Mouse (Mus musculus): ENCODE measurements around the gene Golph3. TPM values are rescaled to one million over a fixed set of nuclear protein-coding genes. Genes with fewer than 3 reads are reported as not detected.

Golph3 gene
- total and polyA plus RNA-seq, 3 experiments, result 81.1 to 149 (median 99.2) TPM

DNA sequence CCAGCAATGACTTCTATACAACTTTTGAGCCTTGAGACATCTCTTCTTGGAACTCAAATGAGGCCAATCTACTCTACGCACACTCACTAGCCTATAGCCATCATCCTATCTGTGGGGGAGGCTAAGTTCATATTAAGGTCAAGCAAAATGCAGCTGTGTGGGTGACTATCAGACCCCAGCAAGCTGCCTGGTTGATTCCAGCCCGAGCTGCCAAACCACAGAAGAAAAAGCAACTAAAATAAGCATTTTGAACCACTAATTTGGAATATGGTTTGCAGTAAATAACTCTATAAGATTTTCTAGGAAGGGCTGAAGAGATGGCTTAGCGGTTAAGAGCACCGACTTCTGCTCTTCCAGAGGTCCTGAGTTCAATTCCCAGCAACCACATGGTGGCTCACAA, 10.6 kb upstream of the Golph3 start (continued):
- TF ChIP-seq RCOR1 (IDR thresholded peaks at IDR 0.05; ENCODE audit: low read depth, low read length) (peak; percentile 95), JUND (IDR thresholded peaks at IDR 0.05; ENCODE audit: low read depth, low read length) (peak; percentile 65; the same call in 1 of the 2 replicates), NRF1 (IDR thresholded peaks at IDR 0.05; ENCODE audit: insufficient read depth, low read depth, low read length, poor library complexity, severe bottlenecking) (no peak), USF1 (IDR thresholded peaks at IDR 0.05; ENCODE audit: low read depth, low read length) (no peak), MYC (IDR thresholded peaks at IDR 0.05; ENCODE audit: low read depth, low read length) (peak; percentile 59; the same call in 1 of the 2 replicates)

DNA sequence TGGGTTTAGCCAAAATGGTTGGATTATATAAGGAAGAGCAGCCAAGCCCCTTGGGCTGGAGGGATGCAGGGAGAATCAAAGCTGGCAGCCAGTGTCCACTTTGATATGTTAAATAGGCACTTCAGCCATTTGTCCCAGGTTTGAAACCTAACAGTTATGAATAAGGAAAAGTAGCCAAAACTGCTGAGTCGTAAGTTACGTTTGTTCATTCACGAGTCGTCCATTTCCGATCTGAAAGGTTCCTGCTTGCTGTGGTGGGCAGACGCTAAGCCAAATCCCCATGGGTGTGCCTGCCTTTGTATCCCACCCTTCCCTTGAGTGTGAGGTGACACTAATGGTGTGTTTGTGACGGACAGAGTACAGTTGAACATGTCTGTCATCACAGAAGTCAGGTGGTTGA, 9.8 kb upstream of the Golph3 start:
- TF ChIP-seq POLR2AphosphoS2 (IDR thresholded peaks at IDR 0.05; ENCODE audit: low read length) (no peak), EP300 (IDR thresholded peaks at IDR 0.05; ENCODE audit: low read depth in 1 of 2, low read length in 2 of 2) (no peak), MAFK (IDR thresholded peaks at IDR 0.05; ENCODE audit: borderline replicate concordance, low read depth, low read length) (peak; percentile 81), MEF2A (IDR thresholded peaks at IDR 0.05; ENCODE audit: extremely low read depth, insufficient replicate concordance, low read depth, low read length, poor library complexity, severe bottlenecking) (no peak), CHD1 (IDR thresholded peaks at IDR 0.05; ENCODE audit: low read depth, low read length) (no peak), ELF1 (IDR thresholded peaks at IDR 0.05; ENCODE audit: low read depth, low read length) (no peak), UBTF (IDR thresholded peaks at IDR 0.05; ENCODE audit: borderline replicate concordance, insufficient read depth, low read depth, low read length) (no peak)
- no peaks in the 10 kb centered on the region for H3K9me3 ChIP-seq (replicated peaks; ENCODE audit: insufficient read depth, low read length)
- H3K27ac ChIP-seq (ENCODE audit: control insufficient read depth, low read depth, low read length), result no peak overlapping the region
- H3K79me2 ChIP-seq (ENCODE audit: control insufficient read depth, insufficient read depth, low read length, poor library complexity), result no peaks in the 10 kb centered on the region
- no peaks in the 10 kb centered on the region for H3K27me3 ChIP-seq (ENCODE audit: control insufficient read depth in 1 of 2, insufficient read depth in 2 of 2, low read length in 2 of 2)
- H3K9ac ChIP-seq (ENCODE audit: control insufficient read depth, low read depth, low read length, poor library complexity, severe bottlenecking), result no peak overlapping the region
- H3K36me3 ChIP-seq (ENCODE audit: control insufficient read depth in 1 of 2, insufficient read depth in 2 of 2, low read length in 2 of 2), result peaks cover 0 to 52% of the 10 kb centered on the region in 2 experiments; a peak in 2 of 4 replicates
- H3K4me3 ChIP-seq (ENCODE audit: control insufficient read depth in 1 of 2, insufficient read depth in 1 of 2, low read depth in 2 of 2, low read length in 2 of 2), result peak overlapping the region in 1 of 2 experiments; percentile 15; a peak in 1 of 4 replicates
- DNase-seq (ENCODE audit: low read depth, low spot score), result no peak
- H3K4me1 ChIP-seq (ENCODE audit: control insufficient read depth in 1 of 2, insufficient read depth in 2 of 2, low read length in 2 of 2), result peaks cover 23 to 47% of the 10 kb centered on the region in 2 experiments

DNA sequence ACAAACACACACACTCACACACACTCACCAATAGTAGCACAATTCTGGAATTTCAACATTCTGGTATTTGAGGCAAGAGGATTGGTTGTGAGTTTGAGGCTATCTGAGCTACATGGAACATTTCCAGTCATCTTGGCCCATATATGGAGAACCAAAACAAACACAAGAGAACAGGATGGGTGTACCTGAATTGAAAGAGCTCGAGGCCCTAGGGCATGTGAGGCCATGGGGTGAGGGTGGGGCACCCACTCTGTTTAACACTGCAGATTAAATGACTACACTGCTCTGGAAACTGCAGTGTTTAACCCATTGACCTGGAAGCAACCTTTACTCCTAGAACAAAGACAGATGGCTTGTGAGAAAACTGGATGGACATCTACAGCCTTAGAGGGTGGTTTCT, 8.0 kb upstream of the Golph3 start:
- DNase-seq (ENCODE audit: low read depth, low spot score), result no peak
- H3K9me3 ChIP-seq (replicated peaks; ENCODE audit: insufficient read depth, low read length), result no peaks in the 10 kb centered on the region
- H3K36me3 ChIP-seq (ENCODE audit: control insufficient read depth in 1 of 2, insufficient read depth in 2 of 2, low read length in 2 of 2), result peaks cover 0 to 48% of the 10 kb centered on the region in 2 experiments; a peak in 2 of 4 replicates
- H3K9ac ChIP-seq (ENCODE audit: control insufficient read depth, low read depth, low read length, poor library complexity, severe bottlenecking), result no peak overlapping the region
- no peaks in the 10 kb centered on the region for H3K27me3 ChIP-seq (ENCODE audit: control insufficient read depth in 1 of 2, insufficient read depth in 2 of 2, low read length in 2 of 2)
- no peak for TF ChIP-seq MEF2A (IDR thresholded peaks at IDR 0.05; ENCODE audit: extremely low read depth, insufficient replicate concordance, low read depth, low read length, poor library complexity, severe bottlenecking)
- TF ChIP-seq TCF12 (IDR thresholded peaks at IDR 0.05; ENCODE audit: low read depth, low read length), result no peak
- no peak for TF ChIP-seq MAZ (IDR thresholded peaks at IDR 0.05; ENCODE audit: low read depth, low read length)
- TF ChIP-seq RCOR1 (IDR thresholded peaks at IDR 0.05; ENCODE audit: low read depth, low read length), result no peak
- TF ChIP-seq MYB (IDR thresholded peaks at IDR 0.05; ENCODE audit: low read depth, low read length), result no peak
- peaks cover 20 to 45% of the 10 kb centered on the region in 2 experiments for H3K4me1 ChIP-seq (ENCODE audit: control insufficient read depth in 1 of 2, insufficient read depth in 2 of 2, low read length in 2 of 2)
- H3K79me2 ChIP-seq (ENCODE audit: control insufficient read depth, insufficient read depth, low read length, poor library complexity), result no peaks in the 10 kb centered on the region
- H3K27ac ChIP-seq (ENCODE audit: control insufficient read depth, low read depth, low read length), result no peak overlapping the region
- H3K4me3 ChIP-seq (ENCODE audit: control insufficient read depth in 1 of 2, insufficient read depth in 1 of 2, low read depth in 2 of 2, low read length in 2 of 2), result no peak overlapping the region

Measured in MEL (cell line).